Mouse (Mus musculus): ENCODE results near the gene Efcc1. TPM values are rescaled to one million over a fixed set of nuclear protein-coding genes. Genes with fewer than 3 reads are reported as not detected.

Gene Efcc1
- polyA plus RNA-seq, 1 experiment from 2014 or later, result 8.0 TPM

DNA sequence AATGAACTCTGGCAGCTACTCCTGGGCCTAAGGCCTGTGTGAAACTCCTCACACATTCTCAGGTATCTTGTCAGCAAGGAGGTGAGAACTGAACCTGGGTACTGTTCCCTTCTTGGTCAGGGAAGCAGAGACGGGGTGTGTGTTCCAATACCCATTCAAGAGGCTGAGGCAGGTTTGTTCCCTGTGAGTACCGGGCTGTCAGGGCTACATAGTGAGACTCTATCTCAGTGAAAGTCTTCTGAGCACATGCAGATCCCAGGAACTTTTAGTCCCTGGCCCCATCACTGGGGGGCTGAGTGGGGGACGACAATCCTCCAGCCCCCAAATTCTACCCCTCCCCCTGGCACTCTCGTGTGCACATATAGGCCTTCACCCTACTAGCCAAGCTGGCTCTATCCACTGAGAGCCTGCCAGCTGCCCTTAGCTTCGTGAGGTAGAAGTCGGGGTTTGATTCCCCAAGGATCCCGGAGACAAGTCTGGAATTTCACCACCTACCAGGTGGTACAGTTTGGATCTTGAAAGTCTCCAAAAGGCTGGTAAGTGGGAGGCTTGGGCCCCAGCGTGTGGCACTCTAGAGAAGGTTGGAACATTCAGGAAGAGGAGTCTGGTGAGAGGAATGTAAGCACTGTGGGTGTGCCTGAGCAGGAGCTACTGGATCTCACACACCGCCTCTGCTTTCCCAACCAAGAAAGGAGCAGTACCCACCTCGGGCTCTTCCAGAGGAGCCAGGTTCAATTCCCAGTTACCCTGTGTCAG is 50.1 kb downstream of the Efcc1 start:
- WGBS, result 84% methylated on average over 10 of the region's 10 CpGs
- no peaks in the 10 kb centered on the region for H3K9me3 ChIP-seq (ENCODE audit: control insufficient read depth, low read length)
- no peak overlapping the region for H3K9ac ChIP-seq
- no peak for ATAC-seq (ENCODE audit: low FRiP score)
- H3K36me3 ChIP-seq (replicated peaks; ENCODE audit: control insufficient read depth, insufficient read depth), result no peaks in the 10 kb centered on the region
- no peaks in the 10 kb centered on the region for H3K27me3 ChIP-seq (ENCODE audit: control insufficient read depth, insufficient read depth, low read length)
- no peak overlapping the region for H3K27ac ChIP-seq
- H3K4me2 ChIP-seq (replicated peaks), result no peak overlapping the region
- no peak for DNase-seq (ENCODE audit: low spot score)
- no peaks in the 10 kb centered on the region for H3K4me1 ChIP-seq (replicated peaks; ENCODE audit: control insufficient read depth, insufficient read depth, low read length)
- no peak overlapping the region for H3K4me3 ChIP-seq (replicated peaks; ENCODE audit: low read length)

DNA sequence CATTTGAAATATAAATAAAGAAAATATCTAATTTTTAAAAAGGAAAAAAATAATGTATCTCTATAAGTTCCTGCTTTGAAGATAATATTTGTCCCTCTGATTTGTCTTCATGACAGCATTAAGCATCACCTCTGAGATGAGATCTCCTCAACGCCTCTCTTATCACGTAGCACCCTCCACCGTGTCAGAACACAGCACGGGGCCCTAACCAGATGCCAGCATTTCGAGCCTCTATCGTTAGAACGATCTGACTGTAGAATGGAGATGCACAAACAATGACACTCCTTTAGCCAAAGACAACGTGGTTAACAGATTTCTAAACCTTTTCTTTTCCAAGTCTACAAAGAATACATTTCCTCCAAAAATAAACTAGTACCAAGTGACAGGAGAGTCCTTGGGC is 53.4 kb downstream of the Efcc1 start:
- Histone ChIP-seq H3K4me2 (replicated peaks) (no peak overlapping the region), H3K9ac (no peak overlapping the region), H3K4me1 (replicated peaks; ENCODE audit: control insufficient read depth, insufficient read depth, low read length) (0 out of 2 replicates have a peak, but pooled peaks cover 3% of the 10 kb centered on the region), H3K36me3 (replicated peaks; ENCODE audit: control insufficient read depth, insufficient read depth) (no peaks in the 10 kb centered on the region), H3K9me3 (ENCODE audit: control insufficient read depth, low read length) (no peaks in the 10 kb centered on the region), H3K27me3 (ENCODE audit: control insufficient read depth, insufficient read depth, low read length) (no peaks in the 10 kb centered on the region), H3K27ac (no peak overlapping the region), H3K4me3 (replicated peaks; ENCODE audit: low read length) (no peak overlapping the region)
- ATAC-seq (ENCODE audit: low FRiP score) (no peak), DNase-seq (ENCODE audit: low spot score) (no peak)
- WGBS, result 82% methylated on average over 8 of the region's 8 CpGs

DNA sequence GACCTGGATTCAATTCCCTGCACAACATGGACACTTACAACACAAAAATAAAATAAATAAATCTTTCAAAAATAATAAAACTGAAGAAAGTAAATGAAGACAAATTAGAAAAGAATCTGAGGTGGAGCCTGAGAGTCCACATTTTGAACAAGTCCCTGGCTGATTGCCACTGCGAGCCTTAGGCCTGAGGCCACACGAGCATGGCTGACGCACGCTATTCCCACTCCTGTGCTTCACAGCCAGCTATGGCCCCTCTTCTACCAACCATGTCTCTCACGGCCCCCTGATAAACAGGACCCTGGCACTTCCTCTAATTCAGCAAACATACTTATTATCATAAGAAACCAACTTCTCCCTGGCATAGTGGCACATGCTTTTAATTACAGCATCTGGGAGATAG is 56.0 kb downstream of the Efcc1 start:
- Histone ChIP-seq H3K9ac (no peak overlapping the region), H3K4me1 (replicated peaks; ENCODE audit: control insufficient read depth, insufficient read depth, low read length) (peaks cover 10% of the 10 kb centered on the region; the same call in 1 of the 2 replicates), H3K4me3 (replicated peaks; ENCODE audit: low read length) (no peak overlapping the region), H3K27me3 (ENCODE audit: control insufficient read depth, insufficient read depth, low read length) (no peaks in the 10 kb centered on the region), H3K36me3 (replicated peaks; ENCODE audit: control insufficient read depth, insufficient read depth) (peaks cover 4% of the 10 kb centered on the region; the same call in 1 of the 2 replicates), H3K4me2 (replicated peaks) (no peak overlapping the region), H3K9me3 (ENCODE audit: control insufficient read depth, low read length) (no peaks in the 10 kb centered on the region), H3K27ac (no peak overlapping the region)
- WGBS, result 82% methylated on average over 5 of the region's 5 CpGs
- ATAC-seq (ENCODE audit: low FRiP score), result no peak
- no peak for DNase-seq (ENCODE audit: low spot score)

DNA sequence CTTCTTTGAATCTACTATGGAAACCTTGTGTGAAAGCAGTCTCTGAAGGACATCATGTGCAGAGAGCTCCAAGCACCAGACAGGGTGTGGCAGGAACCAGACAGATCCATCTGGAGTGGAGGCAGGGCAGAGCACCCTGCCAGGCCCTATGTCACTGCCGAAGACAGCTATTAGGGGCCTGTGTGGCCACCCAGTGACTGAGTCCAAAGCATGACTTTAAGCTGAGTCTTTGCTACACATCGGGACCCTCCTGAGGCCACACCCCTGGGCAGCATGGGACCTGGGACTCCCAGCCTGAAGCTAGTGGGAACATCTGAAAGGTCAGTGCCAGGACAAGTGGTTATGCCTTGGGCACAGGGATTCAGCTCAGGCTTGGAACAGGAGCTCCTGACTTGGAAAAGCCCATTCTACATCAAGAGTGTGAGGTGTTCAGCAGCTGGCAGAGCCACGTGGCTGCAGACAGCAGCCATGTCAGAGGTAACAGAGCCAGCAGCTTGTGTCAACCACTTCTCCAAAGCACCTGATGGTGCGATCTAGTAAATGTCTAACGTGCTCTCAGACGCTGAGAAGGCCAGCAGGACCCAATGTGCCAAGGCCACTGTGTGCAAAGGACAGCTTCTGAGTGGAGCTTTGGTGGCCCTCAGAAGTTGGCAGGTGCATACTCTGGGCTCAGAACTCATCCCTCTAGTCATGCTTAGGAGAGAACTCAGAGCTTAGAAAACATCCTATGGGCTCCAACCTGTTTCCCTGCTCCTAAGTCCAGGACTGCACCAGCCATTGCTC is 56.6 kb downstream of the Efcc1 start:
- H3K9me3 ChIP-seq (ENCODE audit: control insufficient read depth, low read length), result no peaks in the 10 kb centered on the region
- H3K4me1 ChIP-seq (replicated peaks; ENCODE audit: control insufficient read depth, insufficient read depth, low read length), result peaks cover 10% of the 10 kb centered on the region; the same call in 1 of the 2 replicates
- H3K9ac ChIP-seq, result no peak overlapping the region
- no peak overlapping the region for H3K4me2 ChIP-seq (replicated peaks)
- ATAC-seq (ENCODE audit: low FRiP score) (no peak), DNase-seq (ENCODE audit: low spot score) (no peak)
- H3K4me3 ChIP-seq (replicated peaks; ENCODE audit: low read length), result no peak overlapping the region
- 89% methylated on average over 6 of the region's 6 CpGs for WGBS
- peaks cover 9% of the 10 kb centered on the region for H3K36me3 ChIP-seq (replicated peaks; ENCODE audit: control insufficient read depth, insufficient read depth)
- no peak overlapping the region for H3K27ac ChIP-seq
- H3K27me3 ChIP-seq (ENCODE audit: control insufficient read depth, insufficient read depth, low read length), result no peaks in the 10 kb centered on the region

DNA sequence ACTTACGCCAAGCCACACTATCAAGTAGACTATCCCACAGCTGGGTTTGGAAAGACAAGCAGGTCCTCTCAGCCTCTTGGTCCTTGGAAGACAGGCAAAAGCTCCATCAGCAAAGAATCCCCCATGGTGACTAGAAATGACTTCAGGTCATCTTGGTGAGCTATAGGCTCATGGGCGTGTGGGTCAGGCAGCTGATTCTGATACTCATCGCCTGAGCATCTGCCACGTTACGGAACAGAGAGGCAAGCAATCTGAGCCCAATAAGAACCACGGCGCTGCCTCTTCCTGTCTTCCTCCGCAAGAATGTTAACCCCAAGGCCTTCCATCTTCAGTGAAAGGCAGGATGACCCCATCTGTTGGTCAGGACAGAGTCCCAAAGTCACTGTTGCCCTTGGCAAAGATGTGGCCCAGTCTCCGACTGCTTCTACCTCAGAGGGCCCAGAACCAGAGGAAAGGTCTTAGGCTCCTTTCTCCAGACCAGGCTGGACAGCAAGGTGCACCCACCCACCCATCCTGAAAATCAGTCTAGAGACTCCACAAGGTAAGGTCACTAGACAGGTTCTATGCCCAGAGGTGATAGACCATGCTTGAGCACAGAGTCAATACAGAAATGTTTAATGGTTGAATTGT is 57.7 kb downstream of the Efcc1 start:
- Histone ChIP-seq H3K9ac (no peak overlapping the region), H3K4me2 (replicated peaks) (no peak overlapping the region), H3K27ac (no peak overlapping the region), H3K27me3 (ENCODE audit: control insufficient read depth, insufficient read depth, low read length) (no peaks in the 10 kb centered on the region), H3K4me1 (replicated peaks; ENCODE audit: control insufficient read depth, insufficient read depth, low read length) (peaks cover 10% of the 10 kb centered on the region; the same call in 1 of the 2 replicates), H3K36me3 (replicated peaks; ENCODE audit: control insufficient read depth, insufficient read depth) (peaks cover 16% of the 10 kb centered on the region), H3K9me3 (ENCODE audit: control insufficient read depth, low read length) (no peaks in the 10 kb centered on the region), H3K4me3 (replicated peaks; ENCODE audit: low read length) (no peak overlapping the region)
- WGBS, result 94% methylated on average over 9 of the region's 9 CpGs
- DNase-seq (ENCODE audit: low spot score) (no peak), ATAC-seq (ENCODE audit: low FRiP score) (no peak)

DNA sequence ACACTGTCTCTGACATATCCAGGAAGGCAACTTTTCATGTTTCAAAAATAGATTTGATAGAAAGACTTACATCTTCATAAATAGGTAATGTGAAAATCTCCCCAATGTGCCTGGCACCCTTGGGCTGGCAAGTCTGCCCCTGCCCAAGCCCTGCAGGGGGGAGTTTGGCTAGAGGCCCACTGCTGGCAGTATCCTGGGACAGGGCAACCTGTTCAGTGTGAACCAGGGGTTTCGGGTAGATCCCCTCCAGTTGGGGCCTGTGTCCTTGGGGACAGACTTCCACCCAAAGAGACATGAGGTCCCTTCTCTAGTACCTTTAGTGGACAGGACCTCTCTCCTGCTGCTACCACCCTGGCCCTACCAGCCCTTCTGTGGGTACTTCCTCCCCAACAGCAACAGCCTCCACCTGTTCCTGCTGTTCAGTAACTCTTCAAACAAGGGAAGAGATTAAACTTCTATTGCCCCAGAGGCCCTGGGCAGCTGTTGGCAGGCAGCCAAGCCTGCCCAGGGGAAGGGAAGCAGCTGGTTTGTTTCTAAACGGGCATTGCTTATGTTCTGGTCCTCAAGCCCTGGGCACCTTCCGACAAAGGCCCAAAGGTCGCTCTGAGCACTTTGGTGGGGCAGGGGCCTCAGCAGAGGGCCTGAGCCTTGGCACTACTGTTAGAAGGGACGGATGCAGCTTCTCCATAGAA is 58.4 kb downstream of the Efcc1 start:
- Histone ChIP-seq H3K4me1 (replicated peaks; ENCODE audit: control insufficient read depth, insufficient read depth, low read length) (peaks cover 10% of the 10 kb centered on the region; the same call in 1 of the 2 replicates), H3K9me3 (ENCODE audit: control insufficient read depth, low read length) (no peaks in the 10 kb centered on the region), H3K27me3 (ENCODE audit: control insufficient read depth, insufficient read depth, low read length) (no peaks in the 10 kb centered on the region), H3K9ac (no peak overlapping the region), H3K36me3 (replicated peaks; ENCODE audit: control insufficient read depth, insufficient read depth) (peaks cover 17% of the 10 kb centered on the region), H3K4me2 (replicated peaks) (no peak overlapping the region), H3K27ac (no peak overlapping the region), H3K4me3 (replicated peaks; ENCODE audit: low read length) (no peak overlapping the region)
- DNase-seq (ENCODE audit: low spot score) (peak; percentile 48), ATAC-seq (ENCODE audit: low FRiP score) (no peak)
- 39% methylated on average over 5 of the region's 5 CpGs for WGBS

DNA sequence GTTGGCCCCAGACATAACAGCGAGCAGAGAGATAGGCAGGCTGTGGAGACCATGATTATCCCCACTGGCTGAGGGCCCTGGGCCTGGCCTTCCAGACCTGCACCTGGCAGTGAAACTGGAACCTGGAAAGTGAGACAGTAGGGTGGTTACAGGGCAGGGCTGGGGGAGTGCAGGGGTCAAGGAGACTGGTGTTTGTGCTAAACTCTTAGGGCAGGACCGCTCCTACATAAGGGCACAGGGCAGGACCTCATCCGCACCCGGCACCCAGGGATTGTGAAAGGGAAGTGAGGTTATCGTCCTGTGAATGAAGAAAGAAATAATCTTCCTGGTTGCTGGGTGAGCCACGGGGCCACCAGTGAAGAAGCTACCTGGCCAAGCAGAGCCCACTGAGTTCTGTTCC is 59.1 kb downstream of the Efcc1 start:
- Histone ChIP-seq H3K36me3 (replicated peaks; ENCODE audit: control insufficient read depth, insufficient read depth) (peaks cover 22% of the 10 kb centered on the region), H3K9ac (no peak overlapping the region), H3K9me3 (ENCODE audit: control insufficient read depth, low read length) (no peaks in the 10 kb centered on the region), H3K27me3 (ENCODE audit: control insufficient read depth, insufficient read depth, low read length) (no peaks in the 10 kb centered on the region), H3K27ac (no peak overlapping the region), H3K4me2 (replicated peaks) (no peak overlapping the region), H3K4me1 (replicated peaks; ENCODE audit: control insufficient read depth, insufficient read depth, low read length) (peaks cover 10% of the 10 kb centered on the region; the same call in 1 of the 2 replicates), H3K4me3 (replicated peaks; ENCODE audit: low read length) (no peak overlapping the region)
- WGBS, result 93% methylated on average over 6 of the region's 6 CpGs
- no peak for ATAC-seq (ENCODE audit: low FRiP score)
- no peak for DNase-seq (ENCODE audit: low spot score)

DNA sequence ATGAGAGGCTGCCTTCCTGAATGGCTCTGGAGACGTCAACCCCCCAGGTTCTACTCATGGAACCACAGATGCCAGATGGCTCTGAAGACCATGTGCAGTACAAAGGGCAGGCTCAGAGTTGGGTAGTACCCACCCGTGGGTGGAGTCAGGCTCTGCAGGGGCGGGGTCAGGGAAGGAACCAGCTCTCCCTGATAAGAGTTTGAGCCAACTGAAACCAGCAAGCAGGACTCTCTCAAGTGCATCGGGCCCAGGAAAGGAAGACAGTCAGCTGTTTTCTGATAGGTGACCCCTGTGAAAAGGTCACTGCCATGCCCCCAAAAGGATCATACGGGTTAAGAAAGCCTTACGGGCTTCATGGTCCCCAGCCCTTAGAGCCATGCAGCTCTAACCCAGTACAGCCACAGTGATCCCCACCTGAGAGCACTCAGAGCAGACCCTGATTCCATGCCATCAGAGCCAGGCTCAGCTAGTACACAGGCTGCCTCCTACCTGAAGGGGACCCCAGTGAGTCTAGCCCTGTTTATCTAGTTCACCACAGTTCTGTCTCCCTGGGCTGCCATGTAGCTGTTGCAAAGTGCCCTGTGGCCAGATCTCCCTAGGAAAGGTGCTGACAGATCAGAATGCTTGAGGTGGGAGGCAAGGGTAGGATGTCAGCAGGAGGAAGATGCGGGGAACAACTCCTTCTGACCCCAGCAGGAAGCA is 60.3 kb downstream of the Efcc1 start:
- 78% methylated on average over 7 of the region's 7 CpGs for WGBS

More for the DNA sequence above, 60.3 kb downstream of the Efcc1 start:
- no peak for DNase-seq (ENCODE audit: low spot score)
- ATAC-seq (ENCODE audit: low FRiP score), result no peak
- Histone ChIP-seq H3K36me3 (replicated peaks; ENCODE audit: control insufficient read depth, insufficient read depth) (peaks cover 22% of the 10 kb centered on the region), H3K9ac (no peak overlapping the region), H3K4me2 (replicated peaks) (no peak overlapping the region), H3K27me3 (ENCODE audit: control insufficient read depth, insufficient read depth, low read length) (no peaks in the 10 kb centered on the region), H3K4me1 (replicated peaks; ENCODE audit: control insufficient read depth, insufficient read depth, low read length) (peaks cover 10% of the 10 kb centered on the region; the same call in 1 of the 2 replicates), H3K4me3 (replicated peaks; ENCODE audit: low read length) (no peak overlapping the region), H3K9me3 (ENCODE audit: control insufficient read depth, low read length) (no peaks in the 10 kb centered on the region), H3K27ac (no peak overlapping the region)

Data from hindbrain, embryonic 14.5 days (tissue).